In the genomic region with DNA sequence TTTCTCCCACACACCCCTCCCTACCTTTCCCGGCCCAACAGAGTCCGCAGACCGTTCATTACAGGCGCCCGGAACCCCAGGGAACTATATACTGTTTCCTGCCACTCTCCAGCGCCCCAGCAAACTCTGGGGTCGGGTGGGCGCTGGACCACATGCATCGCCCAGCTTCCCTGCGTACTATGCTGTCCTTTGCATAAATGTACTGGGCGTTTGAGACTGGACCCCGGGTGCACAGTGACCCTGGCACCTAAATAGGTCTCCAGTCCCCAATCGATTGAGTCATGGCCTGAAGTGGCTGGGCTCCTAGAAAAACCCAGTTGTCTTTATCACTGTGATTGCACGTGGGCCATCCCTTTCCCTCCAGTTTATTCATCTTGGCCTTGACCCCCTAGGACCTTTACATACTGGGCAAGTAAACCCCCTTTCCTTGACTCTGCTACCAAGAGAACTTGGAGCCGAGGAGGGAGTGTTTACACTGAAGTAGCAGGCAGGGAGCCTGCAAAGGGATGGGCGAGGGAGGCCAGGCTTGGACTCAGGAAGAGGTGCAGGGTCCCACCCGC, we compare ENCODE assay signal across 9 mouse cellular contexts. TPM values are rescaled to one million over a fixed set of nuclear protein-coding genes. Genes with fewer than 3 reads are reported as not detected.
DNase-seq lines count a peak whose midpoint lies in the region; ATAC-seq and TF ChIP-seq lines count a peak whose summit lies in the region.
"Had no signal": no experiment of that assay in that cellular context is flagged by ENCODE, and none has a peak within 500 bp of the region (broad histone marks: within the 10 kb centered on the region; RNA-seq: fewer than 3 reads in every experiment).

No protein-coding gene starts in this region.

- H3K4me1 ChIP-seq in lung, embryonic 14.5 days (ENCODE audit: insufficient read depth) = no peaks in the 10 kb centered on the region
- peaks cover 29% of the 10 kb centered on the region for H3K4me1 ChIP-seq in forebrain, embryonic 15.5 days
- H3K4me1 ChIP-seq in limb, embryonic 15.5 days = peaks cover 26% of the 10 kb centered on the region
- H3K4me1 ChIP-seq in stomach, embryonic 15.5 days = peaks cover 18% of the 10 kb centered on the region

- no peaks in the 10 kb centered on the region for H3K36me3 ChIP-seq in lung, embryonic 14.5 days (ENCODE audit: insufficient read depth)
- H3K36me3 ChIP-seq in forebrain, embryonic 15.5 days = no peaks in the 10 kb centered on the region
- H3K36me3 ChIP-seq in limb, embryonic 15.5 days = no peaks in the 10 kb centered on the region
- no peaks in the 10 kb centered on the region for H3K36me3 ChIP-seq in stomach, embryonic 15.5 days

- H3K4me3 ChIP-seq in lung, embryonic 14.5 days (ENCODE audit: low read depth, low read length) = peak overlapping the region; percentile 27
- H3K4me3 ChIP-seq in forebrain, embryonic 15.5 days = peak overlapping the region; percentile 43
- H3K4me3 ChIP-seq in limb, embryonic 15.5 days = peak overlapping the region; percentile 28
- peak overlapping the region; percentile 27 for H3K4me3 ChIP-seq in stomach, embryonic 15.5 days (replicated peaks)

- under 1% methylated on average over 17 of the region's 17 CpGs for WGBS in lung, embryonic 14.5 days
- 4% methylated on average over 17 of the region's 17 CpGs for WGBS in forebrain, embryonic 15.5 days
- WGBS in limb, embryonic 15.5 days = 3% methylated on average over 17 of the region's 17 CpGs
- 3% methylated on average over 17 of the region's 17 CpGs for WGBS in stomach, embryonic 15.5 days

- H3K9me3 ChIP-seq in lung, embryonic 14.5 days (ENCODE audit: low read depth, low read length) = no peaks in the 10 kb centered on the region
- H3K9me3 ChIP-seq in forebrain, embryonic 15.5 days = no peaks in the 10 kb centered on the region
- no peaks in the 10 kb centered on the region for H3K9me3 ChIP-seq in limb, embryonic 15.5 days
- H3K9me3 ChIP-seq in stomach, embryonic 15.5 days = no peaks in the 10 kb centered on the region

- no peak for TF ChIP-seq CTCF in lung, embryonic 14.5 days (IDR thresholded peaks at IDR 0.05; ENCODE audit: low read depth)

- H3K27me3 ChIP-seq in lung, embryonic 14.5 days (ENCODE audit: insufficient read depth, low read length) = peaks cover 74% of the 10 kb centered on the region
- H3K27me3 ChIP-seq in forebrain, embryonic 15.5 days = peaks cover 80% of the 10 kb centered on the region
- peaks cover 91% of the 10 kb centered on the region for H3K27me3 ChIP-seq in limb, embryonic 15.5 days
- peaks cover 71% of the 10 kb centered on the region for H3K27me3 ChIP-seq in stomach, embryonic 15.5 days (replicated peaks)

- peak overlapping the region; percentile 55 for H3K4me2 ChIP-seq in lung, embryonic 14.5 days
- peak overlapping the region; percentile 76 for H3K4me2 ChIP-seq in forebrain, embryonic 15.5 days (replicated peaks)
- peak overlapping the region; percentile 42 for H3K4me2 ChIP-seq in limb, embryonic 15.5 days
- H3K4me2 ChIP-seq in stomach, embryonic 15.5 days = peak overlapping the region; percentile 53

- DNase-seq in lung, embryonic 14.5 days = no peak
- no peak for DNase-seq in lung, postnatal 25 days (ENCODE audit: low spot score)
- no peak for DNase-seq in ovary, postnatal 14 days (ENCODE audit: low spot score)
- DNase-seq in spleen, adult 18-20 months = no peak

- H3K9ac ChIP-seq in lung, embryonic 14.5 days = no peak overlapping the region
- H3K9ac ChIP-seq in forebrain, embryonic 15.5 days (replicated peaks) = peak overlapping the region; percentile 22; the same call in 1 of the 2 replicates
- H3K9ac ChIP-seq in limb, embryonic 15.5 days = no peak overlapping the region
- H3K9ac ChIP-seq in stomach, embryonic 15.5 days = no peak overlapping the region

- H3K27ac ChIP-seq in lung, embryonic 14.5 days (ENCODE audit: low read depth) = no peak overlapping the region
- no peak overlapping the region for H3K27ac ChIP-seq in forebrain, embryonic 15.5 days (replicated peaks)
- no peak overlapping the region for H3K27ac ChIP-seq in limb, embryonic 15.5 days
- no peak overlapping the region for H3K27ac ChIP-seq in stomach, embryonic 15.5 days

- ATAC-seq in lung, embryonic 14.5 days (ENCODE audit: insufficient read depth) = peak; percentile 33; the same call in 1 of the 2 replicates
- peak; percentile 33; the same call in 1 of the 2 replicates for ATAC-seq in forebrain, embryonic 15.5 days (replicated peaks)
- no peak for ATAC-seq in limb, embryonic 15.5 days (ENCODE audit: insufficient number of reproducible peaks, low FRiP score, low TSS enrichment, low read depth)
- ATAC-seq in stomach, embryonic 15.5 days (ENCODE audit: insufficient read depth, low FRiP score, low read depth) = 0 out of 2 replicates have a peak, but pooled peaks have one; percentile 1
- ATAC-seq: inflammation-experienced regulatory T-cells, adult 6 months had no signal

RNA-seq across cellular contexts. Expression of gene C1ql2, which starts 1.5 kb away (rescaled TPM):
- polyA plus RNA-seq in lung, embryonic 14.5 days (2014; fragmentation: Nextera tagmentation; extraction: Ambion mirVana) = 0.12 and 0.20 TPM in 2 replicates
- polyA plus RNA-seq in forebrain, embryonic 15.5 days (2015; fragmentation: Nextera tagmentation; extraction: Ambion mirVana) = 1.2 and 1.3 TPM in 2 replicates
- polyA plus RNA-seq in limb, embryonic 15.5 days (2015; fragmentation: Nextera tagmentation; extraction: Ambion mirVana) = not detected in 2 replicates
- polyA plus RNA-seq in stomach, embryonic 15.5 days (2015; fragmentation: Nextera tagmentation; extraction: Ambion mirVana) = not detected in 2 replicates
- polyA plus RNA-seq: inflammation-experienced regulatory T-cells, adult 6 months; testis, adult 2 months had no signal
